Mouse (Mus musculus) layer of hippocampus, postnatal 10 days (tissue): ENCODE data around the gene Rab31. TPM values are rescaled to one million over a fixed set of nuclear protein-coding genes. Genes with fewer than 3 reads are reported as not detected.

ENCODE experiments used
- DNase-seq, 2 experiments: peaks; one replicate each; pipeline ENCODE4 v3.0.0; 2021; ENCODE audit warnings: low spot score in 2 of 2
- total RNA-seq, 2 experiments: library from RNA; stranded (reverse); gene quantifications; 2 replicates each; pipeline ENCODE4 v1.2.3; 2021

Gene Rab31
- total RNA-seq, 2 experiments from 2014 or later: 58.2 to 58.4 TPM

DNA sequence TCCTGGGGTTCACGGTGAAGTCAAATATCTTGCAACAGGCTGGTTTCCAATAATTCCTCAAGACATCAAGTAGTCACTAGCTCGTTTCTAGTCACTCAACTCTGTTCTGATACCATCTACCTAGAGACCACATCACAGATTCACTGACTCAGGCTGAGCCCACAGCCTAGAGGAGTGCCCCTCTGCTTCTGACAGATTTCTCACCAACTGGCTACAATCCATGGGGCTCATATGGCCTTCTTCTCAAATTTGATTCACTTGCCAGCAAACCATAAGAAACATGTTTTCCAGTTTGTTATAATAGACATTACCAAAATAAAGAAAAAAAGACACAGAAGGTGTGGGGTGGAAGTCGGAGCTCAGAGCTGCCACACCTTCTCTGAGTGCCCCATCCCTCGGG is 31.0 kb downstream of the Rab31 start:
- DNase-seq: no peak

DNA sequence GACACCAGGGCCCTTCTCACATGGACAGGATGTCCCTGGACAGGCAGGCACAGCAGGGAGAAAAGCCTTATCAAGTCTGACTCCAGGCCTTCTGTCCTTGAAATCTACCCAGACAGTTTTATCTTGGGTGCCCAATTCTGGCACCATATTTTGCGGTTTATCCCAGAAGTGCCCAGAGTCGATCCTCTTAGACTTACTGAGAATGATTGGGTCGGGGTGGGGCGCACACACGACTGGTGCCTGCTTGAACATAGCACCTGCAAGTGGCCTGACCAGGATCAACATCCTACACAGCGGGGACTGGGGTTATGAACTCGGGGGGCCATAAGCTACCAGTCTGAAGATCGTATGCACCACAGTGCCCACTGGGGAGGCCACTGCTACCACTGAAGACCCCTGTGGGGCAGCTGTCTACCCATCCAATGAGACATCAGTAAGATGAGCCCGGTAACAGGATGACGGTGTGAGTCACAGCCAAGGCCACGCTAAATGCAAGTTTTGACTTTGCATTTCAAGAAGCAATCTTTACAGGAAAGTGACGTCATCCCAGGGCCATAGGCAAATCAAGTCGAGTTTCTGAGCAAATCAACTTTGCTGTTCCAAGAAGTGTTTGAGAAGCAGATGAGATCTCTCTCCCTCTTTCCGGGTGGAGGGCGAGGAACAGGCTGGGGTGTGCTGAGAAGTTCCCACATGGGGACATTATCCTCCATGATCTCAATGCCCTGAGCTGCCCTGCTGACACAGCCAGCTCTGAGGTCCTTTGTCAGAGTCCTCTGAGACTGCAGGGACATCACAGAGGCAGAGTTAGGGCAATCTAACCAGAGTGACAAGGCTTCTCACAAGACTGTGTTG is 32.5 kb downstream of the Rab31 start:
- no peak for DNase-seq

DNA sequence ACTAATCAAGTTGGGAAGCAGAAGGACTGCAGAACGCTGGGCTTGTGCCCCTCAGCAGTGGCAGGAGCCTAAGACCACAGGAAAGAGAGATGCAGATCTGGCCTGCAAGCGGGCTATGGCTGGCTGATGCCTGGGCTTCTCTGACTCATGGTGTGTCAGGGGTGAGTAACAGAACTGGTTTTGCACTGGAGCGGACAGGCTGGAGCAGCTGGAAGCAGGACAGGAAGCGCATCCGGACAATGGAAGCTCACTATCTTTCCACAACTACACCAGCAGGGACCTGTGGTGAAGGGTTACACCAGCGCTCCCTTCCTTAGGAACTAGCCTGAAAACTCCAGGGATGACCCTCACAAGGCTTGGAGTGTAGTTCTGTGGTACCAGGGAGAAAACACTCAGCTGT is 34.9 kb downstream of the Rab31 start:
- DNase-seq: no peak

DNA sequence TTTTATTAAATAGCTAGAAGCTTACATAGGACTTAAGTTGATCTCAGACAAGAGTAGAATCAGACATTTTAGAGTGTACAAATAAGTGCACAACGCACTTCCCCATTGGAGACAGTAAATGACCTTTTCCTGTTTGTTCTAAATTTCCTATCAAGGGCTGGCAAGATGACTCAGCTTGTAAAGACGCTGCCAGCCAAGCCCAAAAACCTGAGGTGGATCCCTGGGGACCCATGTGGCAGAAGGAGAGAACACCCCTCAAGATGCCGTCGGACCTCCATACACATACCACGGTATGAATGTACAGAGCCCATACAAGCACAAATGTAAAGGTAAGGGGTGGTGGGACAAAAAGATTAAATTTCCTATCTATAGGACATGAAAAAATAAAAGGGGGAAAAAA is 35.4 kb downstream of the Rab31 start:
- DNase-seq: no peak

DNA sequence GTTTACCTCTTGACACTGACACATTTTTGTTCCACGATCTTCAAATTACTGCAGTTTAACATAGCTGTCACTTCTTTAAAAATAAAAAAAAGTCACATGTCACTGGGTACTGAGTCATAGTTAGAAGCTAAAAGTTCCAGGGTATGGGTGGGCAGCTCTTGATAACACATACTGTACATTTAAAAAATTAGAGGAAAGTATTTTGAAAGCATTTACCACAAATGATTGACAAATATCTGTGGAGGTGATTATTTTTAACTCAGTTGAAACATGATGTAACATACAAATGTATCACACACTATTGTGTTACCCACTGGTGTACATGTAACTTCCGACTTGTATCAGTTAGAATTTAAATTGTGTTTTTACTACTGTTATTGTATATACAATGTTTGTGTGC is 37.5 kb downstream of the Rab31 start:
- no peak for DNase-seq

DNA sequence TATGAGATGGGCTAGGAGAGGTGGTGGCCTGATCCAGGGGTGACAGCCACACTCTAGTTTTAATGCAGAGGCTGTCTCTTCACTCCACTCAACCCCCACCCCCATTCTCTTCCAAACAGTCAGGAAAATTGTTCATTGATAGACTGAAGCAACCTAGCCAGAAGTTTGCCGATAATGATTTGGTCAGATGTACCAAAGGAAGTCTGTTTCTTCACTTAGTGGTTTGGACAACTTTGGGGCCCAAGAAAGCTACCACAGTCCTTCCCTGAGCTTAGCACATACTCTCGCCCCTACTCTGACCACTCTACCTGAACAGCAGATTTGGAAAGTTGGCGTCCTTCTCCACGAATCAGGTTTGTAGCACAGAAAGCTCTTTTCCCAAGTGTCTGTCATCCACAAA is 39.9 kb downstream of the Rab31 start:
- no peak for DNase-seq

DNA sequence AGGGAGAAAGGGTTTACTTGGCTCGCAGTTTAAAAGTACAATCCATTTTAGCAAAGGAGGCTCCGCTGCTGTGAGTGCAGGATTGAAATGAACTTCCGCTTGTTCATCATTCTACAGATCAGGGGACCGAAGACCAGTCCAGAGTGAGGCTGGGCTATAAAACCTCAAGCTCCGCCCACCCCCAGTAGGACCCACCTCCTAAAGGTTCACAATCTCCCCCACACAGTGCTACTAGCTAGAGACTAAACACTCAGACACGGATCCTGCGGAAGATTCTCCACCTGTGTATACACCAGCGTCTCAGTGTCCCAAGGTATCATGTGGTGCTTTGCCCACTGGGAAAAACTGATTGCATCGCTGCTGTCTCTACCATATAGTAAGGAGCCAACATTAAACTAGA is 40.8 kb downstream of the Rab31 start:
- no peak for DNase-seq

DNA sequence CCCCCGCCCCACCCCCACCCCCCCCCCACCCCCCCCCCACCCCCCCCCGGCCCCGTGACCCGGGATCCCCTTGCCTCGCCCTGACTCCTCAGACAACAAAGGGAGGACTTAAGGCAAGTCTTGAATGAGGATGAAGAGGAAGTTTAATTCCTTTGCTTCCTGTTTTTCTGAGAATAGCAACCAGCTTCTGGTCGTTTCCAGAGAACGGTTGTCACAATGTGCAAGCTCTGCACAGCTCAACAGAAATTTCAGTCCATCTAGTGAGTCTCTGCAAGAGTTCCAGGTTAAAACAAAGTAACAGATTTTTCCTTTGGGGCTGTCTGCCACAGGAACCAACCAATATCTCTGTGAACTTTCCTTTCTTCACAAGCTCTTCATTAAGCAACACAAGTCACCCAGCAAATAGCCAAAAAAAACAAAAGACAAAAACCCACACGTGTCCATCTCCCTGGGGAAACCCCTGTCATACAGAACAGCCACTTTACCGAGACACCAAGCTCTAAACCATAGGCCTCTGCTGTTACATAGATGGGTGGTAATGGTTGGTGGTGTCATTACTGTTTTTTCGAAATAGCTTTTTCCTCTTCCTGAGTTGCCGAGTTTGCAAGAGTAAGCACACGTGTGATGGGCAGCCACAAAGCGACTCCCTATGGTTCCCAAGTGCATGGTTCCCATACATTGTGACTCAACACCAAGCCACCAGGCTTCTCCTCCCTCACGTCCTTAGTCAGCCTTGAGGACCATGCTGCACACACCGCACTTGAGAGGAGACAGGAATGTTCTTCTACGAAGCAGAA is 42.4 kb downstream of the Rab31 start:
- no peak for DNase-seq

DNA sequence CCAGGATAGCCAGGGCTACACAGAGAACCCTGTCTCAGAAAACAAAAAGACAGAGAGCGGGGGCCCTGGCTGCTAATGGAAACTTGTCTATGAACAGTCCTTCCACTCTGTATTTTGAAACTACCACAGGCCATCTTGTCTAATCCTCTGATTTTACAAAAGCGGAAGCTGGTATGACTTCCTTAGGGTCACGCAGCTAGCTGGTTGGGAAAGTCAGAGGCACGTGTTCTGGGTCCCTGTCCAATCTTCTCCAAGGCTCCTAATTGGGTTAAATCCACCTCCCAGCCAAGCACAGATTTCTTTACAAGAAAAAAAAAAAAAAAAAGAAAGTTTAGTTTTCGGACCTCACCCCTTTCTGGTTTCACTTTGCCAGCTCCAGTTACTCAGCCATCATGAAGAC is 45.8 kb downstream of the Rab31 start:
- DNase-seq: no peak

DNA sequence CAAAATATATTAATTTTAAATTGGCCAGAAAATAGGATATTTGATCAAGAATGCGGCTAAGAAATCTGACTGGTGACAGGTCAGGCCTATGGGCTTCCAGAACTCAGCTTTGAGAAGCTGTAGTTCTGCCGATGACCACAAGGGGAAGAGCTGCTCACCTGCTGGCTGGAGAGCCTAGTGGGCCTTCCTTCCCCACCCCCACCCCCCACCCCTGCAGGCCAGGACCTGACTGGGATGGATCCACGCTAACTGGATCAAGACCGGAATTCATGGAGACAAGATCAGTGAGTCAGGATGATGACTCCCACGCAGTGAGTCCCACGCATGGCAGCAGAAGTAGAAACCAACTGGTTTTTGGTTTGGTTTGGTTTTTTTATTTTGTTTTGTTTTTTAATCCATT is 46.3 kb downstream of the Rab31 start:
- DNase-seq: no peak

DNA sequence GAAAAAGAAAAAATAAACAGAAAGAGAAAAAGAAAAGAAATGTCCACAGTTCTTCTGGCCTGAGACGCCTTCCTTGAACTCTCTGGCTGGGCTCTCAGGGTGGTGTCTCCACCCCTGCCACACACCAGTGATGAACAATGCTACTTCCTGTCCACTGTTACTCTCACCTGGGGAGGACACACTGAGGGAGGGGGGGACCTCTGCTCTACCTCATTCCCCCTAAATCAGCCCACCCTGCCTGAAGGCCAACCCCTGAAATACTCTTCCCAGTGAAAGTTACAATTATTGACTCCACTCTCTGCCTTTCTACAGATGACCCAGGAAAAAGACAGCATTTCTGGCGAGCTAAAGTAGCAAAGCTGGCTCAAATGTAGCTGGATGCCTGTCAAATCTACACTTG is 46.7 kb downstream of the Rab31 start:
- no peak for DNase-seq

DNA sequence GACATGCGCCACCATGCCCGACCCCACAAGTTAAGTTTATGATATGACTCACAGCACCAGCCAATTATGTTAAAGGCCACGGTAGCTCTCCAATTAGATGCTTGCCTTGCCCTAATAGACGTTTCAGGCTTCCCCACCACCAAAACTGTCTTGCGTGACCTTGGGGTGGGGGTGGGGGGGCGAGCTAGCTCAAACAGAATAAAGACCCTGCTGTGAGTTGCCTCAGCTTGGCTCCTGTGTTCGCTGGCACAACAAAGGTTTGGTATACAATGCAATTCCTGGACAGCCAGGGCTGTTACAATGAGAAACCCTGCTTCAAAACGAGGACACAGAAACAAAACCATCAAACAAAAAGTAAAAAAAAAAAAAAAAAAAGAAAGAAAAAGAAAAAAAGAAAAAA is 47.2 kb downstream of the Rab31 start:
- DNase-seq: no peak

DNA sequence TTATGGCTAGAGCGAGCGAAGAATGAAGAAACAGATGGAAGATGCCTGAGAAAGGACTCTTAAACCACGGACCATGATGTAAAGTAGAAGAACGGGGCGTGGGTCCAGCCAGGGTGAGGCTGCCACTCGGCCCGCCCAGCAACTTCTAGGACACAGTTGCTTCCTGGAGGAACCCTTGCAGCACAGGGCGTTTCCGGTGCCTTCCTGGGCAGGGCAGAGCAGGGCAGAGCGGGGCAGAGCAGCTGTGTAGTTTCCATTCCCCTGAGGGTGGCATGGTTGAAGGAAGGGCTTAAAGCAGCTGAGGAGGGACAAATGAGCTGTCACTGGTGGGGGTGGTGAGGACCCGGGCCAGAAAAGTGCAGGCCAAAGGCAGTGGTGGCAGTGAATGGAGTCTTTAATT is 48.3 kb downstream of the Rab31 start:
- DNase-seq: no peak

DNA sequence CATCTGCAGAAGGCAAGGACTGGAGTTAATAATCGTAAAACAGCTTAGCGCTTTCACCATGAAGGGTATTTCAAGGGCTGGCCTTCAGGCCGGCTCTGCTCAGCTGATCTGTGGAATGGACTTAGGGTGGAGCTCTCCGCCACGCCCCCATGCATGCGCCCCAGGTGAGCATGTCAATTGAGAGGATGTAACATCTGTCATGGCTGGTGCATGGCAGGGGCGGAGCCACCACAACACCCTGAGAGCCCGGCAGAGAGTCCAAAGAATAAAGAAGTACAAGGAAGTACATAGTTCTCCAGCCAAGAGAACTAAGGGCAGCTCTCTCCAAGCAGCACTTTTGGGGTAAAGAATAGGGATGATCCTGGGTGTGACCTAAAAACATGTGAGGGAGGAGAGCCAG is 48.9 kb downstream of the Rab31 start:
- no peak for DNase-seq

DNA sequence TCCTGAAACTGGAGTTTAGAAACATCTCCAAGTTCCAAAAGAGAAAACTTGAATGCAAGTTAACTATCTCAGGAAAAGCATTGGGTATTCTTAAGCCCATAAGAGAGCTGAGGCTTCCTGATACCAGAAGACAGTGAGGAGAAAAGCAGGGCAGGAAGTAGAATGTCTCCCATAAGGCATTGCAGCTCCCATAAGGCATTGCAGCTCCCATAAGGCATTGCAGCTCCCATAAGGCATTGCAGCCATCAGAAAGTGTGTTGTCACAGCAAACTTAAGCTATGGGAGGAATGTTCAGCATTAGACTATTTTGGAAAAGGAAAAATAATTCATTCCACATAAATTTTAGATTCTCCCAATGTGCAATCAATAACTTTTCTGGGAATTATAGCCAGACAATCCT is 51.2 kb downstream of the Rab31 start:
- no peak for DNase-seq

DNA sequence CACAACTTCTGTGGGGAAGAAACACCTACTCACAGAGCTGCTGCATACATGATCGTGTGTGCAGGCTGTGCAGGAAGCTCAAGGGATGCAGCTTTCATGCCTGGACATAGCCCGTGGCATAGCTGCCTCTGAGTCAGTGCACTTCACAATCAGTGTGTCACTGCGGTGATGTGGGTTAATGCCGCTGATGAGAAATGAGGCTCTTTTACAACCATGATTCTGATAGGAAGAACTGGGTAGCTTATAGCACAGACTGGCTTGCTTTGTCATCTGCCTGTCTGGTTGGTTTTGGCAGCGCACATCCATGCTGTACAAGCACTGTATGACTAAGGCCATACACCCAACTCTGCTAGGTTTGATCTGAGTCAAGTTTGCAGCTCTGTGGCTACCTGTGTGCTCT is 52.7 kb downstream of the Rab31 start:
- DNase-seq: no peak

DNA sequence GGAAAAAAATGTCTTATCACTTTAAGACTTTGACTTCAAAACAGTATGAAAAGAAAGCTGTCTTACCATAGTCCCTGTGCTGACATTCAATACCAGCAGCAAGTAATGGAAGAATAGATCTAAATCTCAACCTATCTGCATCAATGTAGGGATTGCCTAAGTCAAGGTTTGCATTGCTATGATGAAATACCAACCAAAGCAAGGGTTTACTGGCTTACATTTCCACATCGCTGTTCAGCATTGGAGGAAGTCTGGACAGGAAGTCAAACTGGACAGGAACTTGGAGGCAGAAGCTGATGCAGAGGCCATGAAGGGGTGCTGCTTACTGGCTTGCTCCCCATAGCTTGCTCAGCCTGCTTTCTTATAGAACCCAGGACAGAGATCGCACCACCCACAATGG is 54.0 kb downstream of the Rab31 start:
- no peak for DNase-seq

DNA sequence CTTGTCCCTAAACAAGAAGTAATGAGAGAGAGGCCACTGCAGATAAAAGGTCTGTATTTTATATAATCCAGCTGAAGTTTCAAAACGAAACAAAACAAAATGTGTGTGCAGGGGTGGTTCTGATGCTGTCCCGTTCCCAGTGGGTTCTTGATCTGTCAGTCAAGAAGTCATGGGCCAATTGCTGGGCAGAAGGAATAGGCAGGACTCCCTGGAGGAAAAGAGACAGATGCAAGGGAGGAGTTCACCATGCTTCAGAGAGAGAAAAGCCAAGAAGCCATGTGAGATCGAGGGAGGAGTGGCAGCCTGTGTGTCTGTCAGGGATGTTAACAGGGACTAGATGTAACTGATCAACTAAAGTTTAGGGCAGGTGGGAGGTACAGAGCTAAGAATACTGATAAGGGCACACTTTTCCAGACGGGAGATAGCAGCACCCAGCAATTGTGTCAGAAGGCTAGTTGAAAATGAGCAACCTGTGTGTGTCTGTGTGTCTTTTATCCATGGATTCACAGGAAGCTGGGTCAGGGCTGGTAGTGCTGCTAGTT is 54.8 kb downstream of the Rab31 start:
- no peak for DNase-seq

DNA sequence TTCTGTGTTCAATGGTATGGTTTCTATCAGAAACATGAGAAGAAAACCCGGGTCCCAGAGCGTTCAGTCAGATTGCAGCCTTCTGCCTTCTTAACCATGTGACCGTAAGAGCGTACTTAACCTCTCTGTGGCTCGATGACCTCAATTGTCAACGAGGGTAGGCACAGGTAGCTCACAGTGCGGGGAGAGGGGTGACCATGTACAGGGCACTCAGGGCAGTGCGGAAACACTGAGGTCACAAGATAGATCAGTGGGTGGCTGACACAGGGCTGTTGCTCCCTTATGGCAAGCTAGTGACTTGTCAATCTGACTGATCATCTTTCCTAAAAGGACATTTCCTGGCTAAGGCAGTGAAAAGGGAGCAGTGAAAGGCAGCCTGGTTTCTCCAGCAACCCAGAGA is 58.5 kb downstream of the Rab31 start:
- no peak for DNase-seq

DNA sequence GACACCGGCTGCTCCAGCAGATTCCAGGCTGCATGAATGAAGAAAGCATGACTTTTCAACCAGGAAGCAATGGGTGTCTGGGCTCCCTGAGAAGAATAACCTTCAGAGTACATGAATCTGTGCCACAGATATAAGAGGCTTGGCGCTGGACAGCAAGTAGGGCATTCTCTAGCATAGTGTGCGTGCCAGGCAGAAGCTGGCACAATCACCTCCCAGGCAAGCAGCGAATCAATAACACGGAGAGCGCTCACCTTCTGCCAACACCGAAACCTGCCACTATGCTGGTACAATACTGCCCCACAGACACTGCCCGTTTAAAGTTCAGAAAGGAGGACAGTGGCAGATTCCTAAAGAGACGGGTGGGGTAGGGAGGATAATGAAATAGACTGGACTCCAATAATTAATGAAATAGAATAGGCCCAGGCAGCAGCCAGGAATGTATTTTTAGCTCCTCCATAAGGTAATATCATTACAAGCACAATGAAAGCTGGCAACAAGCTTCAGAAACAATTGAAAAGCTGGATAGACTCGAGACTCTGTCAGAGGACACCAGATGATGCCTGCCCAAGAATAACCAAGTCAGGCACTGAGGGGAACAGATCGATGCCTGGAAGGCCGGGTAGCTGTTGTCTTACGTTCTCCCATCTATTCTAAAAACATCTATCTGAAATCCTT is 59.6 kb downstream of the Rab31 start:
- no peak for DNase-seq

DNA sequence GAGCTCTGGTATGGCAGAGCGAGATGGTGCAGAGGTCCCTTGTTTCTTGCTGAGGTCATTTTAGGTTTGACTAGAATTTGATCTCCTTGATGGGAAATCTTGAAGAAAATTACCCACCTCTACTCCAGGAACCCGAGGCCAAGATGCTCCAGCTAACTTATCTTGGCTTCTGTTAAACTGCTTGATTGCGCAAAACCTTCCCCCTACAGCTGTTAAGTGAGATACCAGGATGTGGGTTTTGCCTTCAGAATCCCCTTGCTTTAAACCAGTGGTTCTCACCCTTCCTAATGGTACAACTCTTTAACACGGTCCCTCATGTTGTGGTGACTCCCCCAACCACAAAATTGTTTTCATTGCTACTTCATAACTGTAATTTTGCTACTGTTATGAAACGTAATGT is 60.8 kb downstream of the Rab31 start:
- no peak for DNase-seq

DNA sequence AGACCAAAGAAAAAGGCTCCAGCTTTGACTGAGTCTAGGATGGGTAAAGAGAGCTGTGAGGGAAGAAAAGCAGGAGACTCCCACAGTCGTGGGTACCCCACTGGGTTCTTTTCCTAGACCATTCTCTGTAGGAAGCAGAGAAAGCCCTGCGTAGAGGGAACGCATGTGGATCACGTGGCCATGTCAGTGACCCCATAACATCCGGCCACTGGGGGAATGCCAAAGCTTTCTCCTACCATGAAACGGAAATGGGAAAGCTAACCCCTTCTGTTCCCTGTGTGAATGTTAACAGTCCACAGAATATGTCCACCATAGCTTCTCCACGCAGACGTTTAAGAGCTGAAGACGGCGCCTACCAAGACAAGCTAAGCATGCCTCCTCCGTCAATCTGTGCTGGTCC is 62.0 kb downstream of the Rab31 start:
- no peak for DNase-seq
